Mouse (Mus musculus): ENCODE data around the gene Nudt4. TPM values are rescaled to one million over a fixed set of nuclear protein-coding genes. Genes with fewer than 3 reads are reported as not detected.

Nudt4 gene
- total RNA-seq, 2 experiments from 2014 or later = 179 to 274 TPM

GRCm38 (mm10) chr10:95501463-95502081, 62.4 kb downstream of the Nudt4 start, which contains the start of gene Mrpl42:
Gene Mrpl42, minus strand, starts transcription at chr10:95501940.
- DNase-seq = peak; percentile 84

GRCm38 (mm10) chr10:95501033-95501432, 62.9 kb downstream of the Nudt4 start:
- no peak for DNase-seq

Small RNA genes lying within 50 kb of the gene (microRNA-seq; reads per million reads assigned to microRNA genes)
- gene Mir3058 (ENCODE audit: borderline replicate concordance in 2 of 2) = 9.6 to 19.8 reads per million in 2 experiments

Other genes starting within 250 kb of the Nudt4 start
- 1 to 10 TPM; 8.3 to 8.5 TPM for gene Cradd, start 240.0 kb downstream of the Nudt4 start, total RNA-seq (2021)
- 10 to 100 TPM in 1 of 2 experiments, 1 to 10 TPM in 1; 5.0 to 12.4 TPM for gene Socs2, start 147.0 kb downstream of the Nudt4 start, total RNA-seq (2021)
- 100 to 1,000 TPM; 285 to 318 TPM for gene Mrpl42, start 62.2 kb downstream of the Nudt4 start, total RNA-seq (2021)
- 10 to 100 TPM; 66.4 to 73.6 TPM for gene Ube2n, start 49.0 kb downstream of the Nudt4 start, total RNA-seq (2021)
- not detected for gene Anapc15-ps, start 109.3 kb upstream of the Nudt4 start, total RNA-seq (2021)